Mouse (Mus musculus): ENCODE data around the gene Anp32b.

Gene Anp32b

DNA sequence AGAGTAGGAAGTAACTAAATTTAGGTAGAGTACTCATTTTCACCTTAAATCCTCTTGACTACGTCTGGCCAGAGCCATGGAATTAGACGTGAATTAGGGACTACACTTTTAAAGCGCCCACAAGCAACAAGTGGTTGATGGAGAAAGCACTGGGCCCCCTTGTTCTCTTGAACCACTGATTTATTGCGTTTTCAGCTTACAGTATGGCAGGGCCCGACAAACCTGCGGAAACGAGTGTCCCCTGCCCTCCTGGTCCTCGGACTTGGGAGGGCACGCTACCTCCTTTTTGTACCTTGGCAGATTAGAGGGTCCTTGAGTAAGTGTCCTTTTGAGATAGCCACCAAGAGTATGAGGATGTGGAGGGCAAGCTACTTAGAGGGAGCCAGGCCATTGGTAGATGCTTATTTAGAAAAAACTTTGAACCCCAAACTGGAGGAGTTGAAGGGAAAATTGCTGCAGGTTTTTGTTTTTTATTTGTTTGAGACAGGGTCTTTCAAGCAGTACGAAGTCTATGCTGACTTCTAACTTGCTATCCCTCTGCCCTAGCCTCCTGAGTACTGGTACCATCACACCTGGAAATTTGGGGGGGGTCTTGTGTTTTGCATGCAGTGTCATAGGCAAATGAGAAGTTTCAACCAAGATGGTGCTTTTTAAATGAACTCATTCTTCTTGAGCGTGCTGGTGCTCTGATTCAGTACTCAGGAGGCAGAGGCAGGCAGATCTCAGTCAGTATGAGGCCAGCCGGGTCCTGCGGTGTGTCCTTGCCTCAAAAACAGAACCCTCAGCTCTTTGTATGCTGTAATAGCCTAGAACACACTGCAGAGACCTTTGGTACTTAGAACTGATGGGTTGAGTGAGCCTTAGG, 2.4 kb downstream of the Anp32b start:
- DNase-seq (ENCODE audit: low spot score) = no peak

DNA sequence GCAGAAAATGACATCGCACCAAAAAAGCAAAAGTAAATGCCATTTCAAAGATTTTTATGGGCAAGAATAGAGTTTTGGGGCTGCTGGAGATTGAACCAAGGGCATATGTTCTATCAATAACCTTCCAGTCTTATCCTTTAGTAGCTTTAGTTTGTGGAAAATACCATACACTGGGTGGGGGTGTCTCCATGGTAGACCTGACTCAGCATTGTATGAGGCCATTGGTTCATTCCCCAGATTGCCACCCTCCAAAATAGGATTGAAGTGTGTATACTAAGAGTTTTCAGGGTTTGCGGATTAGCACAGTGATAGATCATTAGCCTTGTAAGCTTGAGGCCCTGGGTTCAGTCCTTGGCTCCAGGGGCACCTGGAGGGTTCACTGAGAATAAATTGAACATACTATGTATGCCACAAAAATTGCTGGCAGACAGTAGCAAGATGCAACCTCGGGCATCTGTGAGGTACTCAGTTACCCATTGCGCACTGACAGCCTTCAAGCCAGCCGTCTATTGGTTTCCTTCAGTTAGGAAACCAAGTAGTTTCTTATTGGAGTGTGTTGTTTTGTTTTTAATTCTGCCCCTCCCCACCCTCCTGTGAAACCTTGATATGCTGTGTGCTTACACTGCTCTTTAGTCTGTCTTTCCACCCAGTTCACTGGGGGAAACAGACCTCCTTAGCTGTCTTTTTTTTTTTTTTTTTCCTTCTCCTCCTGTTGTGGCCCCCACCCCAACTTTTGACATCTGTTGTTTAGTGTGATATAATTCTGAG, 3.6 kb downstream of the Anp32b start:
- no peak for DNase-seq (ENCODE audit: low spot score)

DNA sequence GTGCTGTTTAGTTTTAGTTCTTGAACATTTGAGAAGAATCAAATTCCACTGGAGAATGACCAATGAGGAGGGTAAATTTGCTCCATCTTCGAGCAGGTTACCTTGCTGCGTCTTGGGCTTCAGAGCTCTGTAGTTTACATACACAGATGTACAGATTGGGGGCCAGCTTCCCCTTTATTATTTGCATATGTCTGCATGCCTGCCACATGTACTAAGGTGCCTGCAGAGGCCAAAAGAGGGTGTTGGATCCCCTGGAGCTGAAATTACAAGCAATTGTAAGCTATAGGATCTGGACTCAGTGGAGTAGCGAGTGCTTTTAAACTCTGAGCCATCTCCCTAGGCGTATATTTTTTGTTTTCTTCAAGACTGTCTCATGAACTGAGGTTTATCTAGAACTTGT, 6.1 kb downstream of the Anp32b start:
- no peak for DNase-seq (ENCODE audit: low spot score)

DNA sequence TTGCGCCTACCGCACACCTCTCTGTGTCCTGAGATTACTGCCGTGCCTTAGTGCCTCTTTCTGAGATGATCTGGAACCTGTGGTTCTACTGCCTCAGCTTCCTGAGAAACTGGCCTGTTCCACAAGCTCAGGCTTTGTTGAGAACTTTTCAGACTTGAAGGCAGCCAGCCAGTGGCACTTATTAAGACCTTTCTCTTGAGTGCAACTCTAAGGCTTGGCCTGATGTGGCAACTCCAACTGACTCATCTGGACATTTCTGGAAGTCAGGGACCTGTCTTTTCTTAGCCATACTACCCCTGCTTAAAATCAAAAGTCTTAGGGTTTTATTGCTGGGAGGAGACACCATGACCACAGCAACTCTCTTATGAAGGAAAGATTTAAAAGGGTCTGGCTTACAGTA, 6.5 kb downstream of the Anp32b start:
- no peak for DNase-seq (ENCODE audit: low spot score)

DNA sequence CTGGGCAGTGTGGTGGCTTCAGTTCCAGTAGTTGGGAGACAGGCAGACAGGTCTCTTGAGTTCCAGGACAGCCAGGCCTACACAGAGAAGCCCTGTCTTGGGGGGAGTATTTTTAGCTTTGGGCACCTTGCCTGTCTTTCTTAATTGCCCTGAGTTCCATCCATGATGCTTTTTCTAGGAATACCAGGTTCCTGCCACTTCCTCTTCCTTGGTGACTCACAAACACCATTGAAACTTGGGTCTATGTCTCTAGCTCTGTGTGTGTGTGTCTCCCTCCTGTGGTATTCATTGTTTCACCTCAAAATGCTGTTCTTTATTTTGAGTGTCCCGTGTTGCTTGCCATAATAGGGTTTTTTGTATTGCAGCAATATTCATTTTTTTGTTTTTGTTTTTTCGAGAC, 7.7 kb downstream of the Anp32b start:
- no peak for DNase-seq (ENCODE audit: low spot score)

DNA sequence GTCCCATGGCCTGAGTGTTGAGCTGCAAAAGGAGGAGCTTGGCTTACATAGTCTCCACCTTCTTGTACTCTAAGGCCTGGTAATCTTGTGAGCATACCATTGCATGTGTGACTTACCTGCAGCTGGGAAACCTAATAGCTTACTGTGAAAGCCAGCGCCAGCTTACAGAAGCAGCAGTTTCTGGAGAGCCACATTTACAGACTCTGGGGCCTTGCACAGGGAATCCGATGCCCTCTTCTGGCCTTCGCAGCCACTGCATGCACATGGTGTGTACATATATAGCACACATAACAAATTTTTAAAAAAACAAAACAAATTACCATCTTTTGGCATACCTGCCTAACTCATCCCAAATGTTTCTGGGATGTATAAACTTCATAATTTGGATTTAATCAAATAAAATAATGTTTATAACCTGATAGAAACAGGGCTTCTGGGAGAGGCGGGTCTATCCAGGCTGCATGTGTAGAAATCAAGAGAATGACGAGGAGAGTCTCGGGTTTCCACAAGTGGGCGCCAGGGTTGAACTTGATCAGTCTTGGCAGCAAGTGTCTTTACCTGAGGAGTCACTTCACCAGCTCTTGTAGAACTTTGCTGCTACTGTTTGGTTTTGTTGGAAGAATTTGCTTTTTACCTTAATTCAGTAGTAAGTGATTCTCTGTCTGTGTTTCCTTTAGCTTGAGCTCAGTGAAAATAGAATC, 12.6 kb downstream of the Anp32b start:
- no peak for DNase-seq (ENCODE audit: low spot score)

DNA sequence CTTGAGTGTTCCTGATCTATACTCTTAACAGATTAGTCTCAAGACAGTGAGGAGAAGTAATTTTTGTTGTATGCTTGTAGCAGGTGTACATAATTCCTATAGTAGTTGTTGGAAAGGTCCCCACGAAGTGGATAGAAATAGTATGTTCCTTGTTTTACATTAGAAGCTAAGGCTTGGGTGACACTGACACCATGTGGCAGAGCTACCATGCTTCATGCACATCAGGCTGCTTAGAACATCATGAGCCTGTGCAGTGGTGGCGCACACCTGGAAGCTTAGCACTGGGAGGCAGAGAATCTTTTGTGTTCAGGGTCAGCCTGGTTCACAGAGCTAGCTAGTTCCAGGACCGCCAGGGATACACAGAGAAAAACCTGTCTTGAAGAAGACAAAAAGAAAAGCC, 15.0 kb downstream of the Anp32b start:
- no peak for DNase-seq (ENCODE audit: low spot score)

DNA sequence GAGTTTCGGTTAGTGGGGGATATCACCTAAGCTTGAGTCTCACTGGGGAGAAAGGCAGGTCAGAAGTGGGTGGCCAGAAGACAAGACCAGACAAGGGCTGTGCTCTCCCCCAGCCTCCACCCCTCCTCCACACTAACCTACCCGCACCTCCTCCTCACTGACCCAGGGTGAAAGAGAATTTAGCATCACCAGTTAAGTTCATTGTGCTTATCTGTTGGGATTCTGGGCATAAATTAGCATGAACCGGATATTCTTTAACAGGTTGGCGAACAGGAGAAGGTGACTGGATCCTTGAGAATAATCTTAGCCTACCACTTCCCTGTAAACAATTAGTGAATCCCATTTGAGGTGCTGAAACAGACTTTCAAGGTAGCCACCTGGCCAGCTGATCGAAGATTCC, 24.4 kb downstream of the Anp32b start:
- no peak for DNase-seq (ENCODE audit: low spot score)

DNA sequence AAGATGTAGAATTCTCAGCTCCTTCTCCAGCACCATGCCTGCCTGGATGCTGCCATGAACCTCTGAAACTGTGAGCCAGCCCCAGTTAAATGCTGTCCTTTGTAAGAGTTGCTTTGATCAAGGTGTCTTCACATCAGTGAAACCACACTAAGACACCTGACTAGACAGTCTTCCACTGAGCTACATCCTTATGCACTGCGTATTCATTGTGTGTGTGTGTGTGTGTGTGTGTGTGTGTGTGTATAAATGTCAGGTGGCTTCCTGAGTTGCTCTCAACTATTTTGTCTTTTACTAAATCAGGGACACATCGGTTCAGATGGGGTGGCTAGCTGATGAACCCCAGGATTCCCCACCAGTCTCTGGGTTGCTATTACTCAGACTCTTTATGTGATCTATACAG, 28.4 kb downstream of the Anp32b start:
- no peak for DNase-seq (ENCODE audit: low spot score)

DNA sequence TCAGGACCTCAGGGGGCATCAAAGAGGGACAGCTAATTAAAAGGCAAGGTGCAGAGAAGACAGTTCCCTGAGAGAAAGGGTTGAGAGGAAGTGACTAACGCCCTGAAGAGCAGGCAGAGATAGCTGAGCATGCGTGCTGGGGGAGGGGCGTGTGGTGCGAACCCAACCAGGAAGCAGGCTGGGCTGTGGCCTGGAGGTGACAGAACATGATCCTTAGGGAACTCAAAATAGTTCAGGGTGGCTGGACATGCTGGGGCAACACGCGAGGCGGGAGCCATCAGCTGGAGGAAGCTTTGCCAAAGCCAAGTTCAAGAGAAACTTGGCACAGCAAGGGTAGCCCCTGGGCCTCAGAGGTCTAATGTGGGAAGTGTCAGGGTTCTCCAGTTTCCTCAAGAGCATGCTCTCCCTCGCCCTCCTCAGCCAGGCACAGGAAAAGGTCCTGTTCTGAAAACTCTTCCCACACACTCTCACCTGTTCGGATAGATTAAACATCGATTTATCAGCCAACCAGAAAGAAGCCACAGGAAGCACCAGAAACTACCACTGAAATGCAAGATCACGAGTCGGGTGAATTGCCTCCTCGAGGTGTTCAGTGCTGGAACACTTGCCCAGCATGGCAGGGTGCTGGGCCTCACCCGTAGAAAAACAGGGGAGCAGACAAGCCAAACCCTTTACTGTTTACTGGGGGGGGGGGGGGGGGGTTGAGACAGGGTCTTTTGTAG, 35.2 kb downstream of the Anp32b start:
- peak; percentile 49 for DNase-seq (ENCODE audit: low spot score)

DNA sequence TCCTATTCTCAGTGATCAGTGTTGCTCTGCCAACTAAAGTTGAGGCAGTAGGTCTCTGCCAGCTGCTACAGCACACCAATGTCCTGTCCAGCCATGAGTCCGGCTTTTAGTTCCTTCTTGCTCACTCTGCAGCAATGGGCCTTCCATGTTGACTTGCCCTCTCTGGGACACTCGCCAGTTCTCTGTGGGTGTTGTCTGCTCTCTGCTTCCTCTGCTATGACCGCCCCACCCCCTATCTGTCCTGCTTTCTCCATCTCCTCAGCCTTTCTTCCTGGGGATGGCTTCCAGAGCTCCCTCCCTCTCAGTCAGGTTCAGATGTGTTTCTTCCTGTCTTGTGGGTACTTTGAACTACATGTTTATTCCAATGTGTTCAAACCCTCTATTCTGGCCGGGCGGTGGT, 36.6 kb downstream of the Anp32b start:
- no peak for DNase-seq (ENCODE audit: low spot score)

DNA sequence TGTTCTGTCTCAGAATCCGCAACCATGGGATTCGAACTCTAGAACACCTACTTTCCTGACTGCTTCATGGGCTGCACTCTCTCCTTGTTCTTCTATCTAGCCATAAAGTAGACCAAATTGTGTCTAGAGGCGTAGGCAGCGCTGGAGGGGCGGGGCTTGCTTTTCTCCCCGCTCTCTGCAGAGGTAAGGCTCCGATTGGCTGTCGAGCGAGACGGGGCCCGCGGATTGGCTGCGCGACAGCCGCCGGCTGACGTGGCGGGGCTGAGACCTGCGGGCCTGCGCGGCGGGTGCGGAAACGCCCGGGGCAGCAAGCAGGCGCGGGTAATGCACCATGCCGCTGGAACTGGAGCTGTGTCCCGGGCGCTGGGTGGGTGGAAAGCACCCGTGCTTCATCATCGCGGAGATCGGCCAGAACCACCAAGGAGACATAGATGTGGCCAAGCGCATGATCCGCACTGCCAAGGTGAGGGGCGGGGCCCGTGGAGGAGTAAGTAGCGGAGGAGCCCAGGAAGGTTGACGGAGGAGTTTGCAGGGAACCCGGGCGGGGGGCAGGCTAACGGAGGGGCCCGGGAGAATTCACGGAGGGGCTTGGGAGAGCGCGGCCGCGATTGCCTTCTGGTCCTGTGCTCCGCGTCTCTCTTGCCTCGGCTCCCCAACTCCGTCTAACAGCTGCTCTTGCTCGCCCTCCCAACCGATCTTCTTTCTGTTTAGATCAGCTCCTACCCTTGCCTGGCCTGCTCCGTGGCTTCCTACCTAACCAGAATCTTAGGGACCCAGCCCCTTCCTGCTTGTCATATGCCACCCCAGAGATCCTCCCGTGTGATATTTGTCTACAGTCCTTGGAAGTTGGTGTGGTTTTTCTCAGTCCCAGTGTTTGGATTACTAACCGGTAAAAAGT, 38.6 kb downstream of the Anp32b start, which contains the start of gene Nans:
Gene Nans, plus strand, starts transcription at position 221 of the 898 bp plus-strand sequence.
- peak; percentile 94 for DNase-seq (ENCODE audit: low spot score)

DNA sequence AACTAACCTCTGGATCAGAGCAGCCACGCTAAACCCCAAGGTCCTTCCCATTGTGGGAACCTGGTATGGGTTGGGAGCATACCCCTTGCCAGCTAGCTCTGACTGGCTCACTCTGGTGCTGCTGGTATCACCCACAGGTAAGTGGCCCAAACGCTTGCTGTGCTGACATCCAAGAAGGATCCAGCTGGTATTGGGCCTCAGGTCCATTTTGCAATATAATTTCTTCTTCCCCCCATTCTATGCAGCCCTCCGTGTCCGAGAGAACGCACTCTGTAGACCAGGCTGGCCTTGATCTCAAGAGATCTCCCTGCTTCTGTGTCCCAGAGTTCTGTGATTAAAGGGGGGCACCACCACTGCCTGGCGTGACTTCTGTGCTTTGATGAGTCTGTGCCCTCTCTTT, 42.4 kb downstream of the Anp32b start:
- no peak for DNase-seq (ENCODE audit: low spot score)

DNA sequence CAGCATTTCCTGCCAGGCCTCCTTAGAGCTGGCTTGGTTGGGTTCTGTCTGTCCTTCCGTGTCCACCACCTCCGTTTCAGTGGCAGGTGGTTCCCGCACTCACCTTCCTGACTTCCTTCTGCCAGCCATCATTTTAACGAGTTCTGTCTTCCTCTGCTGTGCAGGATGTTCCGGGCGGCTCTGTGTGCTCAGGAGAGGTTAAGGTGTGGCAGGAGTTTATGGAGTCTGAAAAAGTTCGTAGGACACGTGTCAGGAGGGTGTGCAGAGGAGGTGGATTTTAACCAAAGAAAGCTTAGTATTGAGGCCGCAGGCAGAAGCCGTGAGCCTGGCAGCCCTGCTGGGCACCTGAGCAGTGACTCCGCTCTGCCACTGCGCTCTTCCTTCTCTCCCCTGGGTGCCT, 44.8 kb downstream of the Anp32b start:
- no peak for DNase-seq (ENCODE audit: low spot score)

DNA sequence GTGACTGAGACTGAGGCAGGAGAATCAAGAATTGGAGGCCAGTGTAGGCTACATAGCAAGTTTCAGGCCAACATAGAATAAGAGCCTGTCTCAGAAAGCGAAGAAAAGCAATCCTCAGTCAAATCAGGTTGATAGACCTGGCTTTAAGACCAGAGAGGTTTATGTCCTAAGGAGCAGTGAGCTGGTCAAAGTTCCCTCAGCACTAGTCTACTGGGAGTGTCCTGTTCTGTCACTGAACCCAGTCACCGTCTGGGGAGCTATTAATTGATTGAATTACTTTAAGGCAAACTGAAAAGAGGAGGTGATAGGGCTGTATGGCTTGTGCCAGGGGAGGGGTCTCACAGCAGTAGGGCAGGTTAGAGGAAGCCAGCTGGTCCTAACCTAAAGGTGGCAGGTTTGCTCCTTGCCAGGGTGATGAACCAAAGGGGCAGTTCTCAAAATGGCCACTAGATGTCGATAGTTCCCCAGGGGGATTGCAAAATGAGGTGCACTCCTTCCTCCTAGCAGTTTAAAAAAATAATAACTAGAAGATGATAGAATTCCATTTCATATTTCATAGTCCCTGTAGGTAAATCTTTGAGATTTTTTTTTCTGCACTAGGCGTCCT, 46.7 kb downstream of the Anp32b start:
- no peak for DNase-seq (ENCODE audit: low spot score)

DNA sequence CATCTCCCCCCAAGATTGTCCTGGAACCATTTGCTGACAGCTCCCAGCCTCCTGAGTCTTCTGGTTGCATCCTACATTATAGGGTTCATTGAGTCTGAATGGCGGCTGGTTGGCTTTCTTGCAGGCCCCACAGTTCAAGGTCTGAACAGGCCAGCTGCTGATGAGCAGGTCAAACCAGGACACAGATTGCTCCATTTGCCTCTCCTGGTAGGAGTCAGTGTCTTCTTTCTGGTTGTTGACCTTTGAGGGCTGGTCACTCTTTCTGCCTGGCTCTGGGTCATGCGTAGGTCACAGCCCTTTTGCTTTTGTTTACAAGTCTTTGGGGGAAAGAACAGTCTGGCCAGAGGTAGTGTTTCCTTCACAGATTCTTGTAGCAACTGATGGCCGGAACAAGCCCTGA, 47.8 kb downstream of the Anp32b start:
- DNase-seq (ENCODE audit: low spot score) = no peak

DNA sequence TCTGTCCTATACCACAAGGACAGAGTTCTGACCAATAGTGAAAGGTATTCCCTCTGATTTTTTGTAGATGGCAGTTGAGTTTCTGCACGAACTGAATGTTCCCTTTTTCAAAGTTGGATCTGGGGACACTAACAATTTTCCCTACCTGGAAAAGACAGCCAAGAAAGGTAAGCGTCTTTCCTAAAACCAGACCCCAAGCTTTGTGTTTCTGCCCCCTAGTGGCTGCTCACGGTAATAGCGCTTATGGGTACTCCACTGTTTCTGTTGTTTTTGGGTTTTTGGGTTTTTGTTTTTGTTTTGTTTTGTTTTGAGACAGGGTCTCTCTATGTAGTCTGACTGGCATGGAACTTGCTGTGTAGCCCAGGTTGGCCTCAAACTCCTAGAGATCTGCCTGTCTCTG, 48.3 kb downstream of the Anp32b start:
- no peak for DNase-seq (ENCODE audit: low spot score)

DNA sequence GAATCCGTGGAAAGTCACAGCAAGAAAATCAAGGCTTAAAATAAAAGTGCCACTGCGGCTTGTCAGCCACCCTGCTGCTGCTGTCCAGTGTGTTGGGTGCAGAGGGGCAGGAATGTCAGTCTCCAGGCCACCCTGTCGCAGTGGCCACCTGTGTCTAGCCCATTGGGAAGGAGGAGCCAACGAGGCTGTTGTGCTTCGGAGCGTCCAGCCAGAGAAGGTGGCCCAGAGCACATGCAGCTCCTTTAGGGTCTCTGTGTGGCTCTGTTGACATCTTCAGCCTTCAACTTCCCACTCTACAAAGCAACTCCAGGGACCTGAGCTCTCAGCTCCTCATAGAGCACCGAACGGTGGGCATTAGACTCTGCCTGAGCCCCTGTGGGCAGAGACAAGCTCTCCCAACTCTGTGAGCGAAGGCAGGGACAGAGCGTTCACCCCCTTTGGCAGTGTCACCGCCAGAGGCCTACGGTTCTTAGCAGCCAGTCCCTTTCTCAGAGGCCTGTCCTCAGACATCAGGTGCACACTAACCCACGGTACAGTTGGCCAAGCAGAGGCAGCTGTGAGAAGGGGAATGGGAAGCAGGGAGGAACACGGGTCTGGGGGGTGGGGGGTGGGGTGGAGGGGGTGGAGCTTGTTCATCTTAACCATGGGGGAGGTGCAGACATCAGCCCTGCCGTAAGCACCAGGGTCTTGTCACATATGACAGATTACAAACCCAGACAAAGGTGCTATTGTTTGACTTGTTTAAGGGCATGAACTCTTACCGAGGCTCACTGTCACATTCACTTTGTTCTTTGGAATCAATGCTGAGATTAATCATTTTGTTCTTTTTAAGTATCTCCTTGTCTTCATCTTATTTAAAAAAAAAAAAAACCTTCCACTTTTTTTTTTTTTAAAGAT, 52.2 kb downstream of the Anp32b start:
- no peak for DNase-seq (ENCODE audit: low spot score)

DNA sequence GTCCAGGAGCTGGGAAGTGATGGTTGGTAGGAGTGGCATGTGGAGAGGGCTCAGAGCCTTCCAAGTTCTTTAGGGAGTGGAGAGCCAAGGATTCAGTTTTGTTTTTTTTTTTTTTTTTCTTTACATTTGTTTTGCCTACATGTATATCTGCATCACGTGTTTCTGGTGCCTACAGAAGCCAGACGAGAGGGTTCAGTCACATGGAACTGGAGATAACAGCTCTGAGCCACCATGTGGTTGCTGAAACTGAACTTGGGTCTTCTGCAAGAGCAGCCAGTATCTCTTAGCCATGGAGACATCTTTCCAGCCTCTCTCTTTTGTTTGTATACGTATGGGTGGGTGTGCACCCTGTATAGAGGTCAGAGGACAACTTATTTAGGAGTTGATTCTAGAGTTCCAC, 53.2 kb downstream of the Anp32b start:
- DNase-seq (ENCODE audit: low spot score) = no peak
